Mouse (Mus musculus) adrenal gland, adult (tissue): Measurements from ENCODE around the gene Gm35549.
A peak's percentile ranks its signal among the peaks of the same experiment; 100 is the strongest.

Source experiments
- DNase-seq, 2 experiments: peaks; one replicate each; pipeline ENCODE4 v3.0.0; 2022 to 2023; ENCODE audit warnings: low spot score in 1 of 2; ENCODE audit not compliant: inconsistent age in 2 of 2

Gm35549 gene

GRCm38 (mm10) chr9:122829826-122830380 is 13.9 kb downstream of the Gm35549 start:
- peak; percentile 27 to 76 for DNase-seq

- no peak for DNase-seq
Observed at GRCm38 (mm10) chr9:122826743-122827142, 17.1 kb downstream of the Gm35549 start.

GRCm38 (mm10) chr9:122823374-122824017 is 20.3 kb downstream of the Gm35549 start:
- no peak for DNase-seq

GRCm38 (mm10) chr9:122815239-122815851 is 28.5 kb downstream of the Gm35549 start:
- no peak for DNase-seq

GRCm38 (mm10) chr9:122814775-122815174 is 29.1 kb downstream of the Gm35549 start:
- DNase-seq, result no peak

- no peak for DNase-seq
Observed at GRCm38 (mm10) chr9:122812386-122812785, 31.4 kb downstream of the Gm35549 start.

- peak in 1 of 2 experiments; percentile 46 for DNase-seq
Observed at GRCm38 (mm10) chr9:122810212-122810611, 33.6 kb downstream of the Gm35549 start.

GRCm38 (mm10) chr9:122807186-122807585 is 36.6 kb downstream of the Gm35549 start:
- no peak for DNase-seq

- DNase-seq, result no peak
Observed at GRCm38 (mm10) chr9:122805845-122806341, 37.9 kb downstream of the Gm35549 start.

- peak; percentile 93 to 99 for DNase-seq
Observed at GRCm38 (mm10) chr9:122805053-122805844, 38.6 kb downstream of the Gm35549 start, which contains the start of gene Tcaim. TSS of gene Tcaim (plus strand) at chr9:122805539.

GRCm38 (mm10) chr9:122786534-122786933 is 57.3 kb downstream of the Gm35549 start:
- no peak for DNase-seq

GRCm38 (mm10) chr9:122785231-122785630 is 58.6 kb downstream of the Gm35549 start:
- DNase-seq, result no peak
